Mouse (Mus musculus): Measurements from ENCODE around the gene Gm5286.
"Not testable (repeated sequence)": the region's sequence is repeated elsewhere in the genome, so short reads cannot be mapped to it uniquely, and the experiment has no call there.

The Gm5286 gene

DNA sequence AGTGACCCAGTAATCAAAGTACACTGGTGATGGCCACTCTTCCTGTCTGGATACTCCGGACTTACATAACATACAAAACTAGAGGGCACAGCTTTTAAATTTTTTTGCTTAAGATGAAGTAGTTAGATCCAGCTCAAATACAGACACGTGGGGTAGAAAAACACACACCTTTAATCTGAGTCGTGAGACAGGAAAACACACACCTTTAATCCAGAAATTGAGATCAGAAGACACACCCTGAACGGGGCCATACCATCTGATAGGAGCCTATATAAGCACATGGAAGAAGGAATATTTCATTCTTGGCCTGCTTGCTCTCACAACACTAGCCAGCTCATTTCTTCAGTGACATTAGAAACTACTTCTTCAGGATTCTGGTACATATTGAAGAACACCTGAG is at the start of gene Gm5286:
Gene Gm5286, plus strand, starts transcription at position 301 of the 400 bp plus-strand sequence.
- not testable (repeated sequence) for DNase-seq (ENCODE audit: low spot score)

DNA sequence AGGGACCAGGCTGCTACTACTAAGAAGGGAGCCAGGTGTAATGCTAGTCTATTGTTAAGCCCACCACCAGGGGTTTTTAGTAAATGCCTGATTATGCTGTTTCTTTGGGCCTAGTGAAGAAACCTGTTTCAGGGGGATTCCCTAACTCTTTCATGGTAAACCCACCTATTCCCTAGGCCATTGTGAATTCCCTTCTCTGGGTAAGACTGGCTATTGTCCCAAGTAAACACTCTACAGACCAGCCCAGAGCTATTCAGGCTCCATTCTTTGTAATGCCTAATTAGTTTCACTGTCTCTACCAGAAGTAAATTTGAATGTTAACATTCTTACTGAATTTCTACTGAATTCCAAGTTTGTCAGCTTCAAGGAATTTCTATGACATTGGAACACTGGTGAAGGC is 29.2 kb upstream of the Gm5286 start:
- not testable (repeated sequence) for DNase-seq (ENCODE audit: low spot score)

DNA sequence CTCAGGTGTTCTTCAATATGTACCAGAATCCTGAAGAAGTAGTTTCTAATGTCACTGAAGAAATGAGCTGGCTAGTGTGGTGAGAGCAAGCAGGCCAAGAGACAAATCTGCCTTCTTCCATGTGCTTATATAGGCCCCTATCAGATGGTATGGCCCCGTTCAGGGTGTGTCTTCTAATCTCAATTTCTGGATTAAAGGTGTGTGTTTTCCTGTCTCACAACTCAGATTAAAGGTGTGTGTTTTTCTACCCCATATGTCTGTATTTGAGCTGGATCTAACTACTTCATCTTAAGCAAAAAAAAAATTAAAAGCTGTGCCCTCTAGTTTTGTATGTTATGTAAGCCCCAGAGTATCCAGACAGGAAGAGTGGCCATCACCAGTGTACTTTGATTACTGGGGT is 18.4 kb upstream of the Gm5286 start, which contains the start of gene Gm10696:
Gene Gm10696, minus strand, starts transcription at position 101 of the 400 bp plus-strand sequence.
- not testable (repeated sequence) for DNase-seq (ENCODE audit: low spot score)
